Mouse (Mus musculus) forebrain, postnatal 0 days (tissue): Measurements from ENCODE around the gene Tmem30b. TPM values are rescaled to one million over a fixed set of nuclear protein-coding genes. Genes with fewer than 3 reads are reported as not detected.
"Not testable (repeated sequence)": the region's sequence is repeated elsewhere in the genome, so short reads cannot be mapped to it uniquely, and the experiment has no call there.

Experiments used
- ATAC-seq: fragments of 200-750 bp; cut with Nextera tagmentation; 2 replicates; pipeline ENCODE4 v1.8.0; 2017; ENCODE audit warnings: mild to moderate bottlenecking, moderate library complexity
- DNase-seq: peaks from one replicate; pipeline ENCODE4 v3.0.0-alpha.2; 2015
- H3K27ac ChIP-seq: fragments of 300-500 bp; sonication (generic); 2 replicates; pipeline ENCODE4 v1.5.1; 2014; ENCODE audit warnings: low read depth, mild to moderate bottlenecking, antibody characterized with exemption, low read length, moderate library complexity, mixed read lengths
- H3K27me3 ChIP-seq: fragments of 300-500 bp; sonication (generic); 2 replicates; pipeline ENCODE4 v1.6.1; 2014; ENCODE audit warnings: mild to moderate bottlenecking, low read length, mixed read lengths; ENCODE audit not compliant: insufficient read depth
- H3K36me3 ChIP-seq: fragments of 300-500 bp; sonication (generic); 2 replicates; pipeline ENCODE4 v1.6.1; 2014; ENCODE audit warnings: mild to moderate bottlenecking, moderate library complexity; ENCODE audit not compliant: insufficient read depth
- H3K4me1 ChIP-seq: fragments of 300-500 bp; sonication (generic); 2 replicates; pipeline ENCODE4 v1.6.1; 2014; ENCODE audit warnings: antibody characterized with exemption; ENCODE audit not compliant: insufficient read depth
- H3K4me2 ChIP-seq: fragments of 300-500 bp; sonication (generic); 2 replicates; pipeline ENCODE4 v1.6.1; 2014; ENCODE audit warnings: low read depth, mild to moderate bottlenecking, moderate library complexity
- H3K4me3 ChIP-seq: fragments of 300-500 bp; sonication (generic); 2 replicates; pipeline ENCODE4 v1.5.1; 2014; ENCODE audit warnings: low read depth, low read length, mixed read lengths
- H3K9ac ChIP-seq: fragments of 300-500 bp; sonication (generic); 2 replicates; pipeline ENCODE4 v1.6.1; 2014; ENCODE audit warnings: mild to moderate bottlenecking
- H3K9me3 ChIP-seq: fragments of 300-500 bp; sonication (generic); 2 replicates; pipeline ENCODE4 v1.6.1; 2016; ENCODE audit warnings: low read length
- CTCF ChIP-seq: sonication (generic); IDR thresholded peaks from 2 replicates; pipeline ENCODE4 v1.5.1; 2016; ENCODE audit warnings: antibody characterized with exemption, control low read depth, low read depth
- WGBS: fragments of 180-500 bp; shearing (Covaris S2); extraction: QIAGEN DNeasy Blood & Tissue Kit; methylation state at CpG from one replicate; pipeline ENCODE4 v1.1.7; 2014; 5-methylcytosine and 5-hydroxymethylcytosine counted together
- polyA plus RNA-seq: library from polyadenylated mRNA; unstranded; fragments of >200 nt; fragmentation: Nextera tagmentation; extraction: Ambion mirVana; gene quantifications from 2 replicates; pipeline ENCODE4 v1.2.1, GENCODE M21; 2015
- total RNA-seq: library from RNA; depleted of rRNA; stranded (reverse); fragments of >200 nt; gene quantifications from 2 replicates; pipeline ENCODE4 v1.2.3, GENCODE M21; 2014

The Tmem30b gene
- total and polyA plus RNA-seq, 2 experiments from 2014 or later = 0.23 to 0.43 TPM

- 0 out of 2 replicates have a peak, but pooled peaks cover 4% of the 10 kb centered on the region for H3K4me1 ChIP-seq
- 20% methylated on average over 48 of the region's 48 CpGs for WGBS
- peak overlapping the region; percentile 36 for H3K4me3 ChIP-seq
- H3K36me3 ChIP-seq = no peaks in the 10 kb centered on the region
- H3K9ac ChIP-seq = no peak overlapping the region
- ATAC-seq (peak; percentile 34; the same call in 1 of the 2 replicates), DNase-seq (peak; percentile 9)
- H3K27ac ChIP-seq = no peak overlapping the region
- H3K4me2 ChIP-seq = peak overlapping the region; percentile 45
- H3K27me3 ChIP-seq = peaks cover 70% of the 10 kb centered on the region
- H3K9me3 ChIP-seq = no peaks in the 10 kb centered on the region
- no peak for TF ChIP-seq CTCF
Observed at GRCm38 (mm10) chr12:73544736-73545671, 1.2 kb downstream of the Tmem30b start.

GRCm38 (mm10) chr12:73543191-73543590 lies 3.0 kb downstream of the Tmem30b start:
- Histone ChIP-seq H3K4me1 (0 out of 2 replicates have a peak, but pooled peaks cover 4% of the 10 kb centered on the region), H3K9me3 (no peaks in the 10 kb centered on the region), H3K36me3 (no peaks in the 10 kb centered on the region), H3K4me3 (no peak overlapping the region), H3K27me3 (peaks cover 56% of the 10 kb centered on the region), H3K4me2 (no peak overlapping the region), H3K9ac (no peak overlapping the region), H3K27ac (no peak overlapping the region)
- no peak for TF ChIP-seq CTCF
- DNase-seq (no peak), ATAC-seq (no peak)
- 92% methylated on average over 5 of the region's 5 CpGs for WGBS

- ATAC-seq = no peak
Observed at GRCm38 (mm10) chr12:73540402-73540801, 5.8 kb downstream of the Tmem30b start.

GRCm38 (mm10) chr12:73539151-73539550 lies 7.0 kb downstream of the Tmem30b start:
- DNase-seq (no peak), ATAC-seq (no peak)
- no peak overlapping the region for H3K27ac ChIP-seq
- no peaks in the 10 kb centered on the region for H3K36me3 ChIP-seq
- peaks cover 18% of the 10 kb centered on the region for H3K27me3 ChIP-seq
- H3K4me3 ChIP-seq = no peak overlapping the region
- no peak overlapping the region for H3K4me2 ChIP-seq
- no peak overlapping the region for H3K9ac ChIP-seq
- TF ChIP-seq CTCF = no peak
- 33% methylated on average over 2 of the region's 2 CpGs for WGBS
- no peaks in the 10 kb centered on the region for H3K9me3 ChIP-seq
- no peaks in the 10 kb centered on the region for H3K4me1 ChIP-seq

More at GRCm38 (mm10) chr12:73540402-73540801, 5.8 kb downstream of the Tmem30b start:
- Histone ChIP-seq H3K4me2 (no peak overlapping the region), H3K4me1 (0 out of 2 replicates have a peak, but pooled peaks cover 2% of the 10 kb centered on the region), H3K27me3 (peaks cover 31% of the 10 kb centered on the region), H3K9ac (no peak overlapping the region), H3K27ac (no peak overlapping the region), H3K4me3 (no peak overlapping the region), H3K9me3 (no peaks in the 10 kb centered on the region), H3K36me3 (no peaks in the 10 kb centered on the region)
- WGBS = 96% methylated on average over 2 of the region's 2 CpGs
- DNase-seq = no peak
- TF ChIP-seq CTCF = no peak

- not testable (repeated sequence) for H3K27ac ChIP-seq, DNase-seq, H3K4me3 ChIP-seq, H3K36me3 ChIP-seq, ATAC-seq, H3K4me1 ChIP-seq, H3K4me2 ChIP-seq, H3K9me3 ChIP-seq, H3K9ac ChIP-seq
- H3K27me3 ChIP-seq = peaks cover 13% of the 10 kb centered on the region
- 46% methylated on average over 3 of the region's 3 CpGs for WGBS
Observed at GRCm38 (mm10) chr12:73538139-73538508, 8.1 kb downstream of the Tmem30b start.

GRCm38 (mm10) chr12:73537499-73538138 lies 8.6 kb downstream of the Tmem30b start:
- Histone ChIP-seq H3K4me1 (no peaks in the 10 kb centered on the region), H3K27me3 (peaks cover 9% of the 10 kb centered on the region; the same call in 1 of the 2 replicates), H3K4me2 (no peak overlapping the region), H3K9ac (no peak overlapping the region), H3K9me3 (no peaks in the 10 kb centered on the region), H3K4me3 (no peak overlapping the region), H3K36me3 (no peaks in the 10 kb centered on the region), H3K27ac (no peak overlapping the region)
- TF ChIP-seq CTCF = no peak
- DNase-seq (no peak), ATAC-seq (no peak)
- 32% methylated on average over 17 of the region's 17 CpGs for WGBS

- 13% methylated on average over 9 of the region's 9 CpGs for WGBS
- DNase-seq = peak; percentile 86
- ATAC-seq = no peak
Observed at GRCm38 (mm10) chr12:73534591-73534990, 11.6 kb downstream of the Tmem30b start.

More at GRCm38 (mm10) chr12:73534591-73534990, 11.6 kb downstream of the Tmem30b start:
- H3K4me1 ChIP-seq = no peaks in the 10 kb centered on the region
- H3K4me3 ChIP-seq = no peak overlapping the region
- no peak overlapping the region for H3K9ac ChIP-seq
- H3K4me2 ChIP-seq = no peak overlapping the region
- no peaks in the 10 kb centered on the region for H3K36me3 ChIP-seq
- H3K27me3 ChIP-seq = no peaks in the 10 kb centered on the region
- no peaks in the 10 kb centered on the region for H3K9me3 ChIP-seq
- TF ChIP-seq CTCF = peak; percentile 77
- no peak overlapping the region for H3K27ac ChIP-seq
